Mouse (Mus musculus) activated CD4-positive, CD25-positive, alpha-beta regulatory T cell, adult 4 months (primary cell): ENCODE data around the gene Gpsm1. TPM values are rescaled to one million over a fixed set of nuclear protein-coding genes. Genes with fewer than 3 reads are reported as not detected.

Experiments used
- ATAC-seq: one replicate; pipeline ENCODE4 v1.8.0; 2017
- polyA plus RNA-seq, 2 experiments: library from polyadenylated mRNA; unstranded; fragments of 100-300 nt; shearing (Covaris generic); gene quantifications; one replicate each; pipeline ENCODE4 v1.2.1; 2017

The Gpsm1 gene
- polyA plus RNA-seq: 1 to 10 TPM; 1.8 to 2.7 TPM

- ATAC-seq: peak; percentile 64
Measured at GRCm38 (mm10) chr2:26315072-26315924, at the start of gene Gpsm1. Gpsm1 (plus strand) TSS chr2:26315515.

- no peak for ATAC-seq
Measured at GRCm38 (mm10) chr2:26266066-26266742, 49.1 kb upstream of the Gpsm1 start.

GRCm38 (mm10) chr2:26268216-26268615 lies 47.1 kb upstream of the Gpsm1 start:
- no peak for ATAC-seq

GRCm38 (mm10) chr2:26273611-26274010 lies 41.7 kb upstream of the Gpsm1 start:
- ATAC-seq: no peak

- ATAC-seq: no peak
Measured at GRCm38 (mm10) chr2:26279712-26280111, 35.6 kb upstream of the Gpsm1 start.

- no peak for ATAC-seq
Measured at GRCm38 (mm10) chr2:26280594-26280993, 34.7 kb upstream of the Gpsm1 start.

GRCm38 (mm10) chr2:26285804-26286203 lies 29.5 kb upstream of the Gpsm1 start:
- ATAC-seq: no peak

GRCm38 (mm10) chr2:26286391-26286790 lies 28.9 kb upstream of the Gpsm1 start:
- ATAC-seq: no peak

GRCm38 (mm10) chr2:26290133-26290532 lies 25.2 kb upstream of the Gpsm1 start:
- no peak for ATAC-seq

GRCm38 (mm10) chr2:26294457-26294856 lies 20.9 kb upstream of the Gpsm1 start, which contains the start of gene Ccdc187:
Ccdc187 (minus strand) TSS chr2:26294557.
- no peak for ATAC-seq

GRCm38 (mm10) chr2:26296606-26297195 lies 18.6 kb upstream of the Gpsm1 start:
- ATAC-seq: no peak

- ATAC-seq: no peak
Measured at GRCm38 (mm10) chr2:26298208-26298855, 17.0 kb upstream of the Gpsm1 start.

- no peak for ATAC-seq
Measured at GRCm38 (mm10) chr2:26298856-26299230, 16.5 kb upstream of the Gpsm1 start.

- no peak for ATAC-seq
Measured at GRCm38 (mm10) chr2:26299336-26299735, 16.0 kb upstream of the Gpsm1 start.

- ATAC-seq: no peak
Measured at GRCm38 (mm10) chr2:26300161-26300807, 15.0 kb upstream of the Gpsm1 start.

GRCm38 (mm10) chr2:26300808-26301174 lies 14.5 kb upstream of the Gpsm1 start:
- peak; percentile 46 for ATAC-seq

- no peak for ATAC-seq
Measured at GRCm38 (mm10) chr2:26302005-26302503, 13.3 kb upstream of the Gpsm1 start.

- no peak for ATAC-seq
Measured at GRCm38 (mm10) chr2:26304711-26305110, 10.6 kb upstream of the Gpsm1 start.

GRCm38 (mm10) chr2:26305555-26305954 lies 9.8 kb upstream of the Gpsm1 start:
- ATAC-seq: no peak

- no peak for ATAC-seq
Measured at GRCm38 (mm10) chr2:26306702-26307101, 8.6 kb upstream of the Gpsm1 start.

- no peak for ATAC-seq
Measured at GRCm38 (mm10) chr2:26309739-26310138, 5.6 kb upstream of the Gpsm1 start.

- no peak for ATAC-seq
Measured at GRCm38 (mm10) chr2:26311936-26312335, 3.4 kb upstream of the Gpsm1 start.
